Mouse (Mus musculus) midbrain, embryonic 16.5 days (tissue): Measurements from ENCODE around the gene Loxl4. TPM values are rescaled to one million over a fixed set of nuclear protein-coding genes. Genes with fewer than 3 reads are reported as not detected.

Experiments
- ATAC-seq: fragments of 200-750 bp; cut with Nextera tagmentation; 2 replicates; pipeline ENCODE4 v1.8.0; 2017; ENCODE audit warnings: moderate TSS enrichment
- H3K27ac ChIP-seq: fragments of 300-500 bp; sonication (generic); 2 replicates; pipeline ENCODE4 v1.5.1; 2014; ENCODE audit warnings: mild to moderate bottlenecking, low read length, mixed read lengths
- H3K27me3 ChIP-seq: fragments of 300-500 bp; sonication (generic); 2 replicates; pipeline ENCODE4 v1.6.1; 2014; ENCODE audit warnings: low read depth, low read length, mixed read lengths; ENCODE audit not compliant: control insufficient read depth, insufficient read depth
- H3K36me3 ChIP-seq: fragments of 300-500 bp; sonication (generic); 2 replicates; pipeline ENCODE4 v1.6.1; 2014; ENCODE audit warnings: mild to moderate bottlenecking, low read length, moderate library complexity, mixed read lengths; ENCODE audit not compliant: control insufficient read depth, insufficient read depth
- H3K4me1 ChIP-seq: fragments of 300-500 bp; sonication (generic); 2 replicates; pipeline ENCODE4 v1.6.1; 2014; ENCODE audit warnings: mild to moderate bottlenecking, low read length, mixed read lengths; ENCODE audit not compliant: control insufficient read depth, insufficient read depth
- H3K4me2 ChIP-seq: fragments of 300-500 bp; sonication (generic); 2 replicates; pipeline ENCODE4 v1.6.1; 2014; ENCODE audit warnings: mild to moderate bottlenecking, low read length, mixed read lengths
- H3K4me3 ChIP-seq: fragments of 300-500 bp; sonication (generic); 2 replicates; pipeline ENCODE4 v1.5.1; 2014; ENCODE audit warnings: low read depth, mild to moderate bottlenecking, low read length, moderate library complexity, mixed read lengths
- H3K9ac ChIP-seq: fragments of 300-500 bp; sonication (generic); 2 replicates; pipeline ENCODE4 v1.6.1; 2014; ENCODE audit warnings: low read depth, low read length, mixed read lengths
- H3K9me3 ChIP-seq: fragments of 300-500 bp; sonication (generic); replicated peaks from 2 replicates; pipeline ENCODE4 v1.6.1; 2014; ENCODE audit warnings: mild to moderate bottlenecking, low read length, mixed read lengths; ENCODE audit not compliant: control insufficient read depth, poor library complexity, severe bottlenecking
- WGBS: fragments of 180-500 bp; shearing (Covaris S2); extraction: QIAGEN DNeasy Blood & Tissue Kit; methylation state at CpG from one replicate; pipeline ENCODE4 v1.1.7; 2014; 5-methylcytosine and 5-hydroxymethylcytosine counted together
- polyA plus RNA-seq: library from polyadenylated mRNA; unstranded; fragments of >200 nt; fragmentation: Nextera tagmentation; extraction: Ambion mirVana; gene quantifications from 2 replicates; pipeline ENCODE4 v1.2.1, GENCODE M21; 2015

The Loxl4 gene
- polyA plus RNA-seq, 1 experiment from 2014 or later, result 0.13 TPM

DNA sequence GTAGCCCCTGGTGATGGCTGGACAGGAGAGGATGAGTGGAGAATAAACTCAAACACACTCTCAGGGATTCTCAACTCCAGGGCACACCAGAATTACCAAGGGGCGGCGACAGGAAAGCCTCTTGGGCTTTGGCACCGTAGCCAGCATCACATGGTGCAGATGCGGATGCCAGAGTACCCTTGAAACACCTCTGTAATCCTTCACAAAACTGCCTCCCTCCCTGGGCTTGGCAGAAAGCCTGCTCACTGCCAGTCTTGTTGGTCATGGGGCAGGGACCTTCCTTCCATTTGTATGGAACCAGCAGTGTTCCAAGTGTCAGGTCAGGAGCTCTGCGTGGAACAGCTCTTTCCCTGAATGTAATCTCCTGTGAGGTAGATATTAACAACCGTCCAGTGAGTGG lies 15.5 kb upstream of the Loxl4 start:
- no peak overlapping the region for H3K27ac ChIP-seq
- WGBS, result 81% methylated on average over 6 of the region's 6 CpGs
- H3K27me3 ChIP-seq, result no peaks in the 10 kb centered on the region
- H3K36me3 ChIP-seq, result no peaks in the 10 kb centered on the region
- no peak overlapping the region for H3K4me3 ChIP-seq
- H3K9ac ChIP-seq, result no peak overlapping the region
- no peak for ATAC-seq
- H3K4me1 ChIP-seq, result no peaks in the 10 kb centered on the region
- H3K4me2 ChIP-seq, result no peak overlapping the region
- no peaks in the 10 kb centered on the region for H3K9me3 ChIP-seq

DNA sequence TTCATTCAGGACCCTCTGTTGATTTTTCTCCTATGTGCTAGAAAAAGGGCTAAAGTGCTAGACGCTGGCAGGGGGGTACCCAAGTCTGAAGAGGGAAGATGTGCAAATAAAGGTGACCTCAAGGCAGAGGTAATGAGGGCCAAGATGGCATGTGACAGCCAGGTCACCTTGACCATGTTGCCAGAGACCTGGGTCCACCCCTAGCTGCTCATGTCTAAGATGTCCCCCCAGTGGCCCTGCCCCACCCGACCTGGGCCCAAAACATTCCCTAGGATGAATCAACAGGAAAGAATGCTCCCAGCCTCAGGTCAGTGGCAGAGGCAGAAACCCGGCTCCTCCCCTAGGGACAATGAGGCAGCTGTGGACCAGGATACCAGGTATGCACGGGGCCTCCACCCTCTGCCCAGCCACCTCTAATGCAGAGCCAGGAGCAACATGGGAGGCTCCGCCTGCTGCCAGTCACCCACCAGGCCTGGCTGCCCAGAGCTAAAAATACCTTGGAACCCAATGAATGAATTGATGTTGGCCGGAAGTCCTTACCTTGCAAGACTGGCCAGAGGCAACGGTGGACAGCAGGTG lies 1.1 kb upstream of the Loxl4 start:
- Histone ChIP-seq H3K4me3 (no peak overlapping the region), H3K27ac (no peak overlapping the region), H3K4me2 (no peak overlapping the region), H3K9ac (no peak overlapping the region), H3K27me3 (peaks cover 14% of the 10 kb centered on the region), H3K36me3 (no peaks in the 10 kb centered on the region), H3K4me1 (0 out of 2 replicates have a peak, but pooled peaks cover 2% of the 10 kb centered on the region), H3K9me3 (no peaks in the 10 kb centered on the region)
- 82% methylated on average over 7 of the region's 7 CpGs for WGBS
- ATAC-seq, result no peak

DNA sequence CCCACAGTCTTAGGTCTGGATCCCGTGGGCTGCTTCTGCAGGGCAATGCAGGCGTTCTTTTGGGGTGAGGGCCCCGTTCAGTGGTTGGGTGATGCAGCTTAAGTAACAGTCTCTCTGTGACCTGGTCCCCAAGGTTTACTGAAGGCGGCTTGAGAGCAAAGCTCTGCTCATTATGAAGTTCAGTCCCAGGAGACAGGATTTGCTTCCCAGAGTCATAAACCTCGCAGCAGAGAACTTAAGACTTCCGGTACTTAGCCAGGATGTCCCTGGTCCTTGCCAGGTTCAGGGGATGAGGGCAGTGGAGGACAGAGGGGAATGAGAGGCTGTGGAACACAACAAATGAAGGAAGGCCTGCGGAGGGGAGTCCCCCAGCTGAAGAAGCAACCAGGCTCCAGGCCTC lies 503 bp upstream of the Loxl4 start:
- no peak for ATAC-seq
- Histone ChIP-seq H3K27ac (no peak overlapping the region), H3K4me1 (0 out of 2 replicates have a peak, but pooled peaks cover 2% of the 10 kb centered on the region), H3K9ac (no peak overlapping the region), H3K9me3 (no peaks in the 10 kb centered on the region), H3K27me3 (peaks cover 14% of the 10 kb centered on the region), H3K4me3 (no peak overlapping the region), H3K36me3 (no peaks in the 10 kb centered on the region), H3K4me2 (no peak overlapping the region)
- WGBS, result 30% methylated on average over 7 of the region's 7 CpGs

DNA sequence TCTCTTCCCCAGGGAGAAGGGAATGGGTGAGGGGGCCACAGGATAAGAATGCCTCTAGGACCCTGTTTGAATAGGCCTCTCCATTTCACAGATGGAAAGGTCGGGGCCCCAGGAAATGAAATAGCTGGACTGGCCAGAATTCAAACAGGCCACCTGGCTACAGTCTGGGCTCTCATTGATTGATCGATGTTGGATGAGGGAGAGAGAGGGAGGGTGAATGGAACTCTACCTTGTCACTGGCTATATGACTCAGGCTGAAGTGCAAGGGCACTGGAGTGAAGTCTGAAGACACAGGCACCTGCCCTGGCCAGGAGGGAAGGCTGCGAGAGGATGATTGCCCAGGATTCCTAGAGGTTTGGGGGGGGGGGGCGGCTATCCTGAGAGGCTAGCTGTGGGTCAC lies 867 bp downstream of the Loxl4 start:
- peaks cover 14% of the 10 kb centered on the region for H3K27me3 ChIP-seq

DNA sequence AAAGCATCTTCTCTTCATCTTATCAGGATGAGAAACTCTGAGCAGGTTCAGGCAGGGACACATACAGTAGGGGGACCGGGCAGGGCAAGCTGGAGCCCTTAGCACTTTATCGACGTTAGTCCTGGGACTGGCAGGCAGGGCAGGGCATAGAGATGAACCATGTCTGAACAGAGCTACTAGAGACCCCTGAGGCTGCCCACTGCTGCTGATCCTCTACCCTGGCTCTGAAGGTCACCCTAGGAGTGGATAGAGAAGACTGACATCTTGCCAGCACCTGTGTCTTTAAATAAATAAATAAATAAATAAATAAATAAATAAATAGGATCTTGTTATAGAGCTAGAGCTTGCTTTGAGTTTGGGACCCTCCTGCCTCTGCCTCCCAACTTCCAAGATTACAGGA lies 2.9 kb downstream of the Loxl4 start:
- Histone ChIP-seq H3K9me3 (no peaks in the 10 kb centered on the region), H3K27ac (no peak overlapping the region), H3K36me3 (no peaks in the 10 kb centered on the region), H3K4me1 (0 out of 2 replicates have a peak, but pooled peaks cover 2% of the 10 kb centered on the region), H3K9ac (no peak overlapping the region), H3K4me3 (no peak overlapping the region), H3K4me2 (no peak overlapping the region), H3K27me3 (peaks cover 14% of the 10 kb centered on the region)
- no peak for ATAC-seq
- 96% methylated on average over 3 of the region's 3 CpGs for WGBS

More for the DNA sequence above, 867 bp downstream of the Loxl4 start:
- WGBS, result 82% methylated on average over 4 of the region's 4 CpGs
- Histone ChIP-seq H3K4me1 (0 out of 2 replicates have a peak, but pooled peaks cover 2% of the 10 kb centered on the region), H3K27ac (no peak overlapping the region), H3K9ac (no peak overlapping the region), H3K9me3 (no peaks in the 10 kb centered on the region), H3K4me2 (no peak overlapping the region), H3K36me3 (no peaks in the 10 kb centered on the region), H3K4me3 (no peak overlapping the region)
- ATAC-seq, result no peak

DNA sequence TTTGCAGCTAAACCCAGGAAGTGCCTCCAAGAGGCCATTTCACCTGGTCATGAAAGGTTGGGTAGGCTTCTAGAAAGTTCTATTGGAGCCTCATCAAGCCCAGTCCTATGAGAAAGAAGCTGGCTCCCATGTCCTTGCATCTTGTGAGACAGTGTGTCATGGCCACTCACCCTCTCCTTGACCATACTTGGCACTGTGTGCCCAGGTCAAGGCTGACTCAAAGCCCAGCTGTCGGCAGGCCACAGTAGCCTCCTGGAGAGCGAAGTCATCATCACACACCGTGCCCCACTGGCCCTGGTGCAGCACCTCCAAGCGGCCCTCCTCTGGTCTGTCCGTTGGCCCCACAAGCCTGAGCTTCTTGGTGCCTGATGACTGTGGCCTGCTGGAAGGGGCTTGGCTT lies 4.5 kb downstream of the Loxl4 start:
- Histone ChIP-seq H3K4me1 (0 out of 2 replicates have a peak, but pooled peaks cover 2% of the 10 kb centered on the region), H3K9ac (no peak overlapping the region), H3K4me2 (no peak overlapping the region), H3K9me3 (no peaks in the 10 kb centered on the region), H3K27me3 (peaks cover 9% of the 10 kb centered on the region), H3K36me3 (no peaks in the 10 kb centered on the region), H3K27ac (no peak overlapping the region), H3K4me3 (no peak overlapping the region)
- ATAC-seq, result no peak
- 90% methylated on average over 5 of the region's 5 CpGs for WGBS

DNA sequence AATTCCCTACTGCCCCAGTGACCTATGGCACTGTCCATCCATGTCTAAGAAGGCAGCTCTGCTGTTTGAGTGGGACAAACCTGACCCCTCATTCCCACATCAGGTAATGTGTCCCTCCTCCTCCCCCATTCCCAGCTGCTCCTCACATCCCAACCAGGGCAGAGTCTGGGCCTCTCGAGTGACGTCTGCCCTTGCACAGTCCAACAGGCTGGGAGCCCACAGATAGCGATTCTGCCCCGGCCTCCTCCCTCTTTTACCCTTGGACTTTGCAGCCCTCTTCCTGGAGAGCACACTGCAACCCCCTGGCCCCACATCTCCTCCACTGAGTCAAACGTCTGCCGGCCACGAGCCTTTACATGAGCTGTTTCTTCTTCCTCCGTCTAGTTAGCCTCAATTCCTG lies 10.0 kb downstream of the Loxl4 start:
- 87% methylated on average over 8 of the region's 8 CpGs for WGBS
- no peak overlapping the region for H3K9ac ChIP-seq
- ATAC-seq, result no peak

DNA sequence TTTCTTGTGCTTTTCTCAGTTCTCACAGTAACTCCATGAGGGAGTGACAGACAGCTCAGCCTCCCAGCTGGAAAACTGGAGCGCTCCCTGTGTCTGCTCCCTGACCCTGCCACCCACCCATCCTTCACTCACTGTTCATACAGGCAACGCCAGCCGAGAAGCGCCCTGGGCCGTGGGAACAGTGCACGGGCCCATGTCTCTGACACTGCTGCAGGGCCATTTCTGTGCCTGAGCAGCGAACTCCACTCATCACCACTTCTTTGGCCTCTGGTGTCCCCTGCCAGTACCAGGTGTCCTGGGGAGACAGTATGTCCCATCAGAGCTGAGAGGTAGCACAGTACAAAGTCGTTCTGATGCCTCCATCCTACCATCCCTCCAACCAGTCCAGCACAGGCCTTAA lies 10.6 kb downstream of the Loxl4 start:
- WGBS, result 79% methylated on average over 8 of the region's 8 CpGs
- H3K4me2 ChIP-seq, result no peak overlapping the region
- no peak for ATAC-seq

More for the DNA sequence above, 10.0 kb downstream of the Loxl4 start:
- Histone ChIP-seq H3K27ac (no peak overlapping the region), H3K36me3 (no peaks in the 10 kb centered on the region), H3K4me2 (no peak overlapping the region), H3K27me3 (no peaks in the 10 kb centered on the region), H3K4me3 (no peak overlapping the region), H3K4me1 (no peaks in the 10 kb centered on the region), H3K9me3 (no peaks in the 10 kb centered on the region)

DNA sequence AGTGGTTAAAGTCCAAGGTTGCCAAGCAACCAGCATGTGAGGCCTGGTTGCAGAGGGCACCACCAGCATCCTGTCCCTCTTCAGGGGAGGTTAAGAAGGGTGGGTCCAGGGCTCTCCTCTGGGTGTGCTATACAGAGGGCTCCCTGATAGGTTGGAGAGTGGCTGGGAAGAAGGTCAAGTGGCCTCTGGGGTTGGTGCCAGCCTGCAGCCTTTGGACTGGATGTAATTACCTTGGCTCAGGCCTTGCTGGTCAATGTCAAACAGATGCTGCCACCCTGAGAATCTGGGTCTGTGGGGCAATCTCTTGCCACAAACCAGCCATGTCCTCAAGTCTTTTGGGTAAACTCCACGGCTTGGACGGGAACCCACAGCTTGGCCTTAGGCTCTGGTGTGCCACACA lies 11.2 kb downstream of the Loxl4 start:
- H3K9me3 ChIP-seq, result no peaks in the 10 kb centered on the region
- no peak overlapping the region for H3K4me2 ChIP-seq
- WGBS, result 89% methylated on average over 2 of the region's 2 CpGs

More for the DNA sequence above, 10.6 kb downstream of the Loxl4 start:
- Histone ChIP-seq H3K36me3 (no peaks in the 10 kb centered on the region), H3K27me3 (no peaks in the 10 kb centered on the region), H3K9me3 (no peaks in the 10 kb centered on the region), H3K9ac (no peak overlapping the region), H3K4me3 (no peak overlapping the region), H3K4me1 (no peaks in the 10 kb centered on the region), H3K27ac (no peak overlapping the region)

More for the DNA sequence above, 11.2 kb downstream of the Loxl4 start:
- H3K4me1 ChIP-seq, result no peaks in the 10 kb centered on the region
- H3K4me3 ChIP-seq, result no peak overlapping the region
- ATAC-seq, result no peak
- H3K9ac ChIP-seq, result no peak overlapping the region
- H3K27ac ChIP-seq, result no peak overlapping the region
- no peaks in the 10 kb centered on the region for H3K36me3 ChIP-seq
- H3K27me3 ChIP-seq, result no peaks in the 10 kb centered on the region
